Mouse (Mus musculus) CH12.LX (cell line): ENCODE results near the gene Npb. TPM values are rescaled to one million over a fixed set of nuclear protein-coding genes. Genes with fewer than 3 reads are reported as not detected.

ENCODE experiments used
- DNase-seq: peaks from one replicate; pipeline ENCODE4 v3.0.0-alpha.2; 2013; ENCODE audit errors: extremely low read depth
- H3K27ac ChIP-seq: 2 replicates; pipeline ENCODE4 v1.5.1; 2012; ENCODE audit warnings: low read depth, mild to moderate bottlenecking, control low read depth, moderate library complexity; ENCODE audit not compliant: insufficient read depth
- H3K27me3 ChIP-seq: replicated peaks from 2 replicates; pipeline ENCODE3; 2012; ENCODE audit warnings: inconsistent platforms
- H3K36me3 ChIP-seq, 2 experiments: replicated peaks in 1 of 2; 2 replicates each; pipeline versions ENCODE3 to v1.6.1; 2012; ENCODE audit warnings: inconsistent platforms in 1 of 2, low read length in 1 of 2, mild to moderate bottlenecking in 1 of 2, mixed read lengths in 1 of 2, moderate library complexity in 1 of 2; ENCODE audit not compliant: control insufficient read depth in 1 of 2, insufficient read depth in 1 of 2
- H3K4me1 ChIP-seq, 2 experiments: 2 replicates each; pipeline ENCODE4 v1.6.1; 2012; ENCODE audit warnings: inconsistent platforms in 1 of 2, moderate library complexity in 1 of 2; ENCODE audit not compliant: insufficient read depth in 2 of 2, control insufficient read depth in 1 of 2
- H3K4me2 ChIP-seq: 2 replicates; pipeline ENCODE4 v1.6.1; 2012; ENCODE audit warnings: low read depth, mild to moderate bottlenecking, control low read depth; ENCODE audit not compliant: poor library complexity, insufficient read depth, severe bottlenecking
- H3K4me3 ChIP-seq, 3 experiments: fragments of 150-350 bp in 1 of 3; sonication (generic) in 1 of 3; replicated peaks in 1 of 3; 2 replicates each; pipeline versions ENCODE3 to v1.5.1; 2011 to 2012; ENCODE audit warnings: low read depth in 2 of 3, low read length in 2 of 3, mild to moderate bottlenecking in 2 of 3, moderate library complexity in 2 of 3, control low read depth in 1 of 3, improper control_type of control experiment in 1 of 3, inconsistent platforms in 1 of 3, mixed read lengths in 1 of 3; ENCODE audit not compliant: poor library complexity in 1 of 3
- H3K79me2 ChIP-seq: replicated peaks from 2 replicates; pipeline ENCODE4 v1.6.1; 2012; ENCODE audit warnings: mild to moderate bottlenecking, moderate library complexity; ENCODE audit not compliant: control insufficient read depth, poor library complexity, insufficient read depth, severe bottlenecking; ENCODE audit errors: extremely low read depth
- H3K9ac ChIP-seq: 2 replicates; pipeline ENCODE4 v1.6.1; 2012; ENCODE audit warnings: low read depth, mild to moderate bottlenecking, control low read depth, moderate library complexity; ENCODE audit not compliant: insufficient read depth
- H3K9me3 ChIP-seq: replicated peaks from 2 replicates; pipeline ENCODE3; 2012; ENCODE audit warnings: low read length, inconsistent platforms, mixed read lengths
- BHLHE40 ChIP-seq: IDR thresholded peaks from 2 replicates; pipeline ENCODE4 v1.6.1; 2011; ENCODE audit warnings: mild to moderate bottlenecking, low read depth, low read length, improper control_type of control experiment
- CHD1 ChIP-seq: IDR thresholded peaks from 2 replicates; pipeline ENCODE4 v1.6.1; 2012; ENCODE audit warnings: low read depth, low read length, improper control_type of control experiment, inconsistent platforms
- CHD2 ChIP-seq: IDR thresholded peaks from 2 replicates; pipeline ENCODE4 v1.6.1; 2011; ENCODE audit warnings: low read length, improper control_type of control experiment
- CTCF ChIP-seq, 2 experiments: IDR thresholded peaks in 1 of 2; conservative IDR thresholded peaks in 1 of 2; 2 replicates each; pipeline ENCODE4 v1.5.1; 2011 to 2012; ENCODE audit warnings: low read depth in 2 of 2, low read length in 2 of 2, improper control_type of control experiment in 1 of 2, inconsistent platforms in 1 of 2, mild to moderate bottlenecking in 1 of 2, moderate library complexity in 1 of 2
- E2F4 ChIP-seq: IDR thresholded peaks from 2 replicates; pipeline ENCODE4 v1.6.1; 2011; ENCODE audit warnings: low read depth, low read length, improper control_type of control experiment; ENCODE audit not compliant: insufficient replicate concordance
- ELF1 ChIP-seq: IDR thresholded peaks from 2 replicates; pipeline ENCODE4 v1.6.1; 2014; ENCODE audit warnings: low read depth, mild to moderate bottlenecking, inconsistent platforms, low read length, improper control_type of control experiment
- EP300 ChIP-seq: IDR thresholded peaks from 2 replicates; pipeline ENCODE4 v1.6.1; 2011; ENCODE audit warnings: low read length, improper control_type of control experiment
- ETS1 ChIP-seq: conservative IDR thresholded peaks from 2 replicates; pipeline ENCODE4 v1.6.1; 2012; ENCODE audit warnings: low read depth, mild to moderate bottlenecking, inconsistent platforms, low read length, improper control_type of control experiment, moderate library complexity
- GABPA ChIP-seq: IDR thresholded peaks from 2 replicates; pipeline ENCODE4 v1.6.1; 2012; ENCODE audit warnings: low read depth, low read length, improper control_type of control experiment, inconsistent platforms; ENCODE audit not compliant: insufficient replicate concordance
- HCFC1 ChIP-seq: IDR thresholded peaks from 2 replicates; pipeline ENCODE4 v1.6.1; 2012; ENCODE audit warnings: low read depth, mild to moderate bottlenecking, inconsistent platforms, low read length, improper control_type of control experiment
- IRF4 ChIP-seq: IDR thresholded peaks from 2 replicates; pipeline ENCODE4 v1.6.1; 2014; ENCODE audit warnings: low read depth, mild to moderate bottlenecking, inconsistent platforms, low read length, improper control_type of control experiment
- JUN ChIP-seq: IDR thresholded peaks from 2 replicates; pipeline ENCODE4 v1.6.1; 2011; ENCODE audit warnings: low read depth, mild to moderate bottlenecking, low read length, improper control_type of control experiment, moderate library complexity; ENCODE audit not compliant: insufficient read depth
- JUND ChIP-seq: conservative IDR thresholded peaks from 2 replicates; pipeline ENCODE4 v1.6.1; 2011; ENCODE audit warnings: low read depth, low read length, improper control_type of control experiment
- KAT2A ChIP-seq: IDR thresholded peaks from 2 replicates; pipeline ENCODE4 v1.6.1; 2012; ENCODE audit warnings: low read length, improper control_type of control experiment, inconsistent platforms; ENCODE audit not compliant: insufficient replicate concordance
- MAFK ChIP-seq: IDR thresholded peaks from 2 replicates; pipeline ENCODE4 v1.6.1; 2011; ENCODE audit warnings: low read length, improper control_type of control experiment; ENCODE audit not compliant: insufficient replicate concordance
- MAX ChIP-seq: IDR thresholded peaks from 2 replicates; pipeline ENCODE4 v1.6.1; 2011; ENCODE audit warnings: low read length, improper control_type of control experiment
- MAZ ChIP-seq: IDR thresholded peaks from 2 replicates; pipeline ENCODE4 v1.6.1; 2012; ENCODE audit warnings: low read depth, mild to moderate bottlenecking, inconsistent platforms, low read length, improper control_type of control experiment, moderate library complexity
- MEF2A ChIP-seq: IDR thresholded peaks from 2 replicates; pipeline ENCODE4 v1.6.1; 2014; ENCODE audit warnings: low read depth, mild to moderate bottlenecking, inconsistent platforms, low read length, improper control_type of control experiment, borderline replicate concordance
- MXI1 ChIP-seq: IDR thresholded peaks from 2 replicates; pipeline ENCODE4 v1.6.1; 2011; ENCODE audit warnings: mild to moderate bottlenecking, low read depth, low read length, improper control_type of control experiment
- MYC ChIP-seq: IDR thresholded peaks from 2 replicates; pipeline ENCODE4 v1.6.1; 2011; ENCODE audit warnings: low read depth, mild to moderate bottlenecking, improper control_type of control experiment, low read length
- NELFE ChIP-seq: IDR thresholded peaks from 2 replicates; pipeline ENCODE4 v1.6.1; 2011; ENCODE audit warnings: low read depth, low read length, improper control_type of control experiment
- NRF1 ChIP-seq: IDR thresholded peaks from 2 replicates; pipeline ENCODE4 v1.6.1; 2014; ENCODE audit warnings: low read depth, mild to moderate bottlenecking, inconsistent platforms, low read length, improper control_type of control experiment, moderate library complexity
- PAX5 ChIP-seq: IDR thresholded peaks from 2 replicates; pipeline ENCODE4 v1.6.1; 2012; ENCODE audit warnings: low read length, inconsistent platforms, mixed read lengths
- POLR2A ChIP-seq: IDR thresholded peaks from 2 replicates; pipeline ENCODE4 v1.6.1; 2011; ENCODE audit warnings: low read depth, mild to moderate bottlenecking, improper control_type of control experiment, low read length
- POLR2AphosphoS2 ChIP-seq: IDR thresholded peaks from 2 replicates; pipeline ENCODE4 v1.6.1; 2011; ENCODE audit warnings: low read depth, low read length, improper control_type of control experiment
- RAD21 ChIP-seq: IDR thresholded peaks from 2 replicates; pipeline ENCODE4 v1.6.1; 2011; ENCODE audit warnings: low read depth, mild to moderate bottlenecking, low read length, improper control_type of control experiment, moderate library complexity
- RCOR1 ChIP-seq: conservative IDR thresholded peaks from 2 replicates; pipeline ENCODE4 v1.6.1; 2012; ENCODE audit warnings: low read depth, mild to moderate bottlenecking, inconsistent platforms, low read length, improper control_type of control experiment
- SIN3A ChIP-seq: IDR thresholded peaks from 2 replicates; pipeline ENCODE4 v1.6.1; 2012; ENCODE audit warnings: low read length, improper control_type of control experiment, inconsistent platforms
- SMC3 ChIP-seq: IDR thresholded peaks from 2 replicates; pipeline ENCODE4 v1.6.1; 2011; ENCODE audit warnings: low read depth, low read length, improper control_type of control experiment
- TBP ChIP-seq: conservative IDR thresholded peaks from 2 replicates; pipeline ENCODE4 v1.6.1; 2011; ENCODE audit warnings: low read depth, low read length, improper control_type of control experiment
- TCF12 ChIP-seq: IDR thresholded peaks from 2 replicates; pipeline ENCODE4 v1.6.1; 2014; ENCODE audit warnings: low read depth, mild to moderate bottlenecking, inconsistent platforms, low read length, improper control_type of control experiment
- UBTF ChIP-seq: IDR thresholded peaks from 2 replicates; pipeline ENCODE4 v1.6.1; 2012; ENCODE audit warnings: low read depth, mild to moderate bottlenecking, inconsistent platforms, low read length, improper control_type of control experiment, moderate library complexity
- USF1 ChIP-seq: IDR thresholded peaks from 2 replicates; pipeline ENCODE4 v1.6.1; 2014; ENCODE audit warnings: low read depth, mild to moderate bottlenecking, inconsistent platforms, low read length, improper control_type of control experiment
- USF2 ChIP-seq: conservative IDR thresholded peaks from 2 replicates; pipeline ENCODE4 v1.6.1; 2011; ENCODE audit warnings: low read depth, low read length, improper control_type of control experiment
- ZC3H11A ChIP-seq: IDR thresholded peaks from 2 replicates; pipeline ENCODE4 v1.6.1; 2012; ENCODE audit warnings: low read depth, mild to moderate bottlenecking, inconsistent platforms, low read length, improper control_type of control experiment
- ZMIZ1 ChIP-seq: IDR thresholded peaks from 2 replicates; pipeline ENCODE4 v1.6.1; 2012; ENCODE audit warnings: low read depth, mild to moderate bottlenecking, inconsistent platforms, low read length, improper control_type of control experiment
- ZNF384 ChIP-seq: IDR thresholded peaks from 2 replicates; pipeline ENCODE4 v1.6.1; 2012; ENCODE audit warnings: low read depth, low read length, improper control_type of control experiment, inconsistent platforms
- dilution Hi-C: fragments of 300-500 bp; cut with MboI; formaldehyde crosslinking; loops from 2 replicates; pipeline ENCODE4 v1.14.3; 2020; ENCODE audit warnings: low sequenced_read_pairs; ENCODE audit not compliant: extremely low pct_unique_long_range_greater_than_20kb, extremely low pct_ligation_motif_present
- in situ Hi-C: fragments of 300-500 bp; cut with MboI; formaldehyde crosslinking; loops from 3 replicates; pipeline ENCODE4 v1.14.3; 2019; ENCODE audit warnings: low sequenced_read_pairs, low pct_ligation_motif_present, low pct_unique_long_range_greater_than_20kb, mixed read lengths
- polyA plus RNA-seq: library from polyadenylated mRNA; unstranded; fragments of >175 nt; gene quantifications from 2 replicates; pipeline ENCODE4 v1.2.1, GENCODE M21; 2012; ENCODE audit warnings: low read depth; ENCODE audit not compliant: insufficient read length
- total RNA-seq, 2 experiments: library from RNA; depleted of rRNA; stranded (reverse); fragments of 300-350 nt in 1 of 2; fragments of >200 nt in 1 of 2; gene quantifications; 2 replicates each; pipeline ENCODE4 v1.2.3; 2012 to 2014

Npb gene
- total and polyA plus RNA-seq, 3 experiments: 0.55 to 1.3 TPM; not detected in 1

DNA sequence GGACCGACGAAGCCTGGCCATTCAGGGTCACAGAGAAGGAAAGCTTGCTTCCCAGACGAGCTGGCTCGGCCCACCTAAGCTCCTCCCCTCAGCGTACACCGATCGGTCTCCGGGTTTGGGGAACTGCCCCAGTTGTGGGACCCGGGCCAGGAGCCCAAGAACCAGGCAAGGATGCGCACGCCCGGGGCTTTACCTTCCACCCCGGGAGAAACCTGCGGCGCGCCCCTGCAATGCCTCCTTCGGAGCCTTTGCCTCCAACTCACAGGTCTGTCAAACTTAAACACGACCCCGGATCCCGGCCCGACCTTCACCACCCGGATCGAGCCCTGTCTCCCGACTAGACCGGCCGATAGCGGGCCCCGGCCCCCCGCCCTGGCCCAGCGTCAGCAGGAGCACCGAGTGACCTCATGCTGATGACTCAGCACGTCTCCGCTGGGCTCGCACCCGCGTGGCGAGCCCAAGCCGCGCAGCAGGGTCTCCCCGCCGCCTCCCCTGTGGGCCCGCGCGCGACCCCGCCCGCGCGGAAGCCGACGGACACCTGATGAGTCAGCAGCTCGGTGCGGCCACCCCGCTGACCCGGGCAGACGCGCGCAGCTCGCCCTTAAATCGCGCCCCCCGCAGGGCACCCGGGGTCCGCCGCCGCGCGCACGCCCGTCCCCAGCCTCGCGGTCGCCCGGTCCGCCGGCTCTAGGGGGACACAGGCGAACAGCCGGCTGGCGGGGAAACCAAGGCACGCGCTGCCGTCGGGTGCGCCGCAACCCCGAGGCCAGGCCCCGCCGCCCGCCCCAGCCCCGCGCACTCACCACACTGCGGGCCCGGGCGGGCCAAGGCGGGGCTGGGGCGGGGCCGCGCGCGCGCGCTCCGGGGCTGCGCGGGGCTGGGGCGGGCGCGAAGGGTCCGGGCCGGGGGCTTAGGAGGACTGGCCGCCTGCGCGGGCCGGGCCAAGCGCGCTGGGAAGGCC is 24.6 kb downstream of the Npb start:
- peak overlapping the region; percentile 71 for H3K27ac ChIP-seq
- H3K27me3 ChIP-seq: no peaks in the 10 kb centered on the region
- H3K9ac ChIP-seq: peak overlapping the region; percentile 96
- in situ Hi-C loops: no loop called here
- peak overlapping the region; percentile 74 to 93 (median 83) for H3K4me3 ChIP-seq
- H3K9me3 ChIP-seq: no peaks in the 10 kb centered on the region
- dilution Hi-C loops: no loop called here
- peak; percentile 72 for DNase-seq
- peak overlapping the region; percentile 87 for H3K4me2 ChIP-seq
- peaks cover 22 to 45% of the 10 kb centered on the region in 2 experiments for H3K4me1 ChIP-seq
- peaks cover 11 to 28% of the 10 kb centered on the region in 2 experiments for H3K36me3 ChIP-seq
- peaks cover 39% of the 10 kb centered on the region for H3K79me2 ChIP-seq
- TF ChIP-seq ZC3H11A: no peak
- no peak; the same call in 1 of the 2 replicates for TF ChIP-seq UBTF
- TF ChIP-seq ZNF384: no peak
- peak; percentile 44 for TF ChIP-seq HCFC1
- TF ChIP-seq MAZ: no peak
- TF ChIP-seq BHLHE40: no peak
- no peak for TF ChIP-seq JUND
- peak; percentile 93 for TF ChIP-seq MAFK
- no peak for TF ChIP-seq JUN
- no peak for TF ChIP-seq USF1
- TF ChIP-seq POLR2A: peak; percentile 58; the same call in 1 of the 2 replicates
- TF ChIP-seq RCOR1: no peak
- 0 out of 2 replicates have a peak, but pooled peaks have one; percentile 36 for TF ChIP-seq SIN3A
- no peak for TF ChIP-seq CHD2
- TF ChIP-seq MAX: peak; percentile 56; the same call in 1 of the 2 replicates
- TF ChIP-seq TCF12: peak; percentile 48; the same call in 1 of the 2 replicates
- TF ChIP-seq RAD21: no peak
- no peak for TF ChIP-seq NELFE
- peak; percentile 51; the same call in 1 of the 2 replicates for TF ChIP-seq MYC
- no peak for TF ChIP-seq ELF1
- peak; percentile 2; the same call in 1 of the 2 replicates for TF ChIP-seq ZMIZ1
- TF ChIP-seq CHD1: no peak
- peak; percentile 78 for TF ChIP-seq MXI1
- TF ChIP-seq NRF1: peak; percentile 51; the same call in 1 of the 2 replicates
- TF ChIP-seq MEF2A: 0 out of 2 replicates have a peak, but pooled peaks have one; percentile 6
- TF ChIP-seq KAT2A: no peak
- TF ChIP-seq CTCF (conservative IDR thresholded peaks at IDR 0.05 in 1 of 2, IDR thresholded peaks at IDR 0.05 in 1 of 2; ENCODE audit: low read depth in 2 of 2, low read length in 2 of 2): peak in 1 of 2 experiments; percentile 14; a peak in 1 of 4 replicates
- TF ChIP-seq ETS1: peak; percentile 50; the same call in 1 of the 2 replicates
- TF ChIP-seq E2F4: no peak
- no peak for TF ChIP-seq IRF4
- TF ChIP-seq USF2: no peak
- no peak for TF ChIP-seq EP300
- TF ChIP-seq TBP: no peak
- TF ChIP-seq GABPA: no peak
- TF ChIP-seq PAX5: no peak
- no peak for TF ChIP-seq POLR2AphosphoS2
- no peak; the same call in 1 of the 2 replicates for TF ChIP-seq SMC3
